Mouse (Mus musculus) midbrain, embryonic 12.5 days (tissue): ENCODE data around the gene Tbkbp1. TPM values are rescaled to one million over a fixed set of nuclear protein-coding genes. Genes with fewer than 3 reads are reported as not detected.

ENCODE experiments used
- ATAC-seq: fragments of 200-750 bp; cut with Nextera tagmentation; 2 replicates; pipeline ENCODE4 v1.8.0; 2017; ENCODE audit warnings: low read depth, moderate TSS enrichment, moderate library complexity; ENCODE audit not compliant: low FRiP score
- H3K27ac ChIP-seq: fragments of 300-500 bp; sonication (generic); replicated peaks from 2 replicates; pipeline ENCODE4 v1.5.1; 2016; ENCODE audit warnings: mild to moderate bottlenecking
- H3K27me3 ChIP-seq: fragments of 300-500 bp; sonication (generic); 2 replicates; pipeline ENCODE4 v1.6.1; 2016; ENCODE audit warnings: mild to moderate bottlenecking
- H3K36me3 ChIP-seq: fragments of 300-500 bp; sonication (generic); 2 replicates; pipeline ENCODE4 v1.6.1; 2016
- H3K4me1 ChIP-seq: fragments of 300-500 bp; sonication (generic); 2 replicates; pipeline ENCODE4 v1.6.1; 2016
- H3K4me2 ChIP-seq: fragments of 300-500 bp; sonication (generic); replicated peaks from 2 replicates; pipeline ENCODE4 v1.6.1; 2016; ENCODE audit warnings: mild to moderate bottlenecking, moderate library complexity
- H3K4me3 ChIP-seq: fragments of 300-500 bp; sonication (generic); 2 replicates; pipeline ENCODE4 v1.5.1; 2016; ENCODE audit warnings: mild to moderate bottlenecking
- H3K9ac ChIP-seq: fragments of 300-500 bp; sonication (generic); replicated peaks from 2 replicates; pipeline ENCODE4 v1.6.1; 2016; ENCODE audit warnings: mild to moderate bottlenecking, moderate library complexity
- H3K9me3 ChIP-seq: fragments of 300-500 bp; sonication (generic); 2 replicates; pipeline ENCODE4 v1.6.1; 2016; ENCODE audit warnings: mild to moderate bottlenecking
- WGBS: fragments of 180-500 bp; shearing (Covaris S2); methylation state at CpG from one replicate; pipeline ENCODE4 v1.1.7; 2016; 5-methylcytosine and 5-hydroxymethylcytosine counted together
- microRNA-seq: library from miRNA; unstranded; fragments of <30 nt; microRNA quantifications from one replicate; pipeline ENCODE4, GENCODE M21; 2017
- polyA plus RNA-seq: library from polyadenylated mRNA; unstranded; fragments of >200 nt; fragmentation: Nextera tagmentation; extraction: Ambion mirVana; gene quantifications from 2 replicates; pipeline ENCODE4 v1.2.1, GENCODE M21; 2016

Tbkbp1 gene
- polyA plus RNA-seq, 1 experiment from 2014 or later: 6.7 TPM

- WGBS: 74% methylated on average over 6 of the region's 6 CpGs
Measured at GRCm38 (mm10) chr11:97086365-97086764, 64.9 kb downstream of the Tbkbp1 start.

More at GRCm38 (mm10) chr11:97086365-97086764, 64.9 kb downstream of the Tbkbp1 start:
- Histone ChIP-seq H3K4me3 (no peak overlapping the region), H3K4me1 (peaks cover 12% of the 10 kb centered on the region), H3K27ac (no peak overlapping the region), H3K9me3 (peaks cover 8% of the 10 kb centered on the region; the same call in 1 of the 2 replicates), H3K4me2 (no peak overlapping the region), H3K27me3 (peaks cover 18% of the 10 kb centered on the region), H3K36me3 (no peaks in the 10 kb centered on the region), H3K9ac (no peak overlapping the region)
- no peak for ATAC-seq

Small RNAs within 50 kb of the gene (microRNA-seq; reads per million reads assigned to microRNA genes)
- gene Mir7235: not detected

Other genes starting within 250 kb of the Tbkbp1 start
- gene Cdk5rap3, start 235.0 kb downstream of the Tbkbp1 start, polyA plus RNA-seq: 107 and 116 TPM in 2 replicates
- gene Prr15l, start 223.4 kb downstream of the Tbkbp1 start, polyA plus RNA-seq: 0.55 and 0.68 TPM in 2 replicates
- 14.6 and 16.4 TPM in 2 replicates for gene Pnpo, start 207.5 kb downstream of the Tbkbp1 start, polyA plus RNA-seq
- 23.4 and 25.9 TPM in 2 replicates for gene Sp2, start 168.5 kb downstream of the Tbkbp1 start, polyA plus RNA-seq
- 0.26 and 0.63 TPM in 2 replicates for gene Sp6, start 138.1 kb downstream of the Tbkbp1 start, polyA plus RNA-seq
- 22.5 and 24.2 TPM in 2 replicates for gene Scrn2, start 121.6 kb downstream of the Tbkbp1 start, polyA plus RNA-seq
- gene Lrrc46, start 110.1 kb downstream of the Tbkbp1 start, polyA plus RNA-seq: 2.4 and 3.3 TPM in 2 replicates
- 63.4 and 64.4 TPM in 2 replicates for gene Mrpl10, start 109.9 kb downstream of the Tbkbp1 start, polyA plus RNA-seq
- 8.5 and 10.8 TPM in 2 replicates for gene Osbpl7, start 100.9 kb downstream of the Tbkbp1 start, polyA plus RNA-seq
- 0.23 and 0.24 TPM in 2 replicates for gene Tbx21, start 36.2 kb downstream of the Tbkbp1 start, polyA plus RNA-seq
- 68.2 and 68.6 TPM in 2 replicates for gene Kpnb1, start 36.4 kb upstream of the Tbkbp1 start, polyA plus RNA-seq
- gene Npepps, start 129.1 kb upstream of the Tbkbp1 start, polyA plus RNA-seq: 134 and 144 TPM in 2 replicates
- 43.2 and 46.5 TPM in 2 replicates for gene Mrpl45, start 164.2 kb upstream of the Tbkbp1 start, polyA plus RNA-seq
- 0.13 and 0.18 TPM in 2 replicates for gene Gpr179, start 200.6 kb upstream of the Tbkbp1 start, polyA plus RNA-seq
- gene Socs7, start 211.1 kb upstream of the Tbkbp1 start, polyA plus RNA-seq: 9.3 and 9.4 TPM in 2 replicates